Mouse (Mus musculus) cerebellum, postnatal 36 days (tissue): Measurements from ENCODE around the gene Klhl9.

Experiments
- DNase-seq, 2 experiments: peaks; one replicate each; pipeline ENCODE4 v3.0.0; 2021 to 2022; ENCODE audit warnings: mixed read lengths in 2 of 2

The Klhl9 gene

GRCm38 (mm10) chr4:88714281-88714680 is 8.0 kb downstream of the Klhl9 start:
- DNase-seq = no peak

GRCm38 (mm10) chr4:88707128-88707826 is 15.0 kb downstream of the Klhl9 start:
- DNase-seq = no peak

- no peak for DNase-seq
Measured at GRCm38 (mm10) chr4:88705924-88706323, 16.3 kb downstream of the Klhl9 start.

- no peak for DNase-seq
Measured at GRCm38 (mm10) chr4:88699301-88699700, 23.0 kb downstream of the Klhl9 start.

GRCm38 (mm10) chr4:88698781-88699180 is 23.5 kb downstream of the Klhl9 start:
- DNase-seq = no peak

- DNase-seq = no peak
Measured at GRCm38 (mm10) chr4:88697753-88698152, 24.5 kb downstream of the Klhl9 start.

GRCm38 (mm10) chr4:88697108-88697507 is 25.2 kb downstream of the Klhl9 start:
- DNase-seq = no peak

- peak; percentile 72 to 80 for DNase-seq
Measured at GRCm38 (mm10) chr4:88696237-88696884, 25.9 kb downstream of the Klhl9 start.

- no peak for DNase-seq
Measured at GRCm38 (mm10) chr4:88693392-88693791, 28.9 kb downstream of the Klhl9 start.

- DNase-seq = no peak
Measured at GRCm38 (mm10) chr4:88692537-88692936, 29.7 kb downstream of the Klhl9 start.

- DNase-seq = no peak
Measured at GRCm38 (mm10) chr4:88691259-88691658, 31.0 kb downstream of the Klhl9 start, which contains the start of gene Ifnab. Gene Ifnab (minus strand): TSS chr4:88691359.

GRCm38 (mm10) chr4:88683812-88684211 is 38.5 kb downstream of the Klhl9 start, which contains the start of gene Ifna2:
Gene Ifna2 (minus strand): TSS chr4:88683912.
- no peak for DNase-seq

- no peak for DNase-seq
Measured at GRCm38 (mm10) chr4:88681353-88681752, 40.9 kb downstream of the Klhl9 start.

- DNase-seq = peak in 1 of 2 experiments; percentile 14
Measured at GRCm38 (mm10) chr4:88680362-88680761, 41.9 kb downstream of the Klhl9 start.

GRCm38 (mm10) chr4:88676824-88677223 is 45.4 kb downstream of the Klhl9 start, which contains the start of gene Ifna16:
Gene Ifna16 (minus strand): TSS chr4:88676924.
- DNase-seq = no peak
